Mouse (Mus musculus) CH12.LX (cell line): ENCODE measurements around the gene Gripap1. TPM values are rescaled to one million over a fixed set of nuclear protein-coding genes. Genes with fewer than 3 reads are reported as not detected.

Source experiments
- DNase-seq: peaks from one replicate; pipeline ENCODE4 v3.0.0-alpha.2; 2013; ENCODE audit errors: extremely low read depth
- H3K27ac ChIP-seq: 2 replicates; pipeline ENCODE4 v1.5.1; 2012; ENCODE audit warnings: low read depth, mild to moderate bottlenecking, control low read depth, moderate library complexity; ENCODE audit not compliant: insufficient read depth
- H3K27me3 ChIP-seq: replicated peaks from 2 replicates; pipeline ENCODE3; 2012; ENCODE audit warnings: inconsistent platforms
- H3K36me3 ChIP-seq, 2 experiments: replicated peaks in 1 of 2; 2 replicates each; pipeline versions ENCODE3 to v1.6.1; 2012; ENCODE audit warnings: inconsistent platforms in 1 of 2, low read length in 1 of 2, mild to moderate bottlenecking in 1 of 2, mixed read lengths in 1 of 2, moderate library complexity in 1 of 2; ENCODE audit not compliant: control insufficient read depth in 1 of 2, insufficient read depth in 1 of 2
- H3K4me1 ChIP-seq, 2 experiments: 2 replicates each; pipeline ENCODE4 v1.6.1; 2012; ENCODE audit warnings: inconsistent platforms in 1 of 2, moderate library complexity in 1 of 2; ENCODE audit not compliant: insufficient read depth in 2 of 2, control insufficient read depth in 1 of 2
- H3K4me2 ChIP-seq: 2 replicates; pipeline ENCODE4 v1.6.1; 2012; ENCODE audit warnings: low read depth, mild to moderate bottlenecking, control low read depth; ENCODE audit not compliant: poor library complexity, insufficient read depth, severe bottlenecking
- H3K4me3 ChIP-seq, 3 experiments: fragments of 150-350 bp in 1 of 3; sonication (generic) in 1 of 3; replicated peaks in 1 of 3; 2 replicates each; pipeline versions ENCODE3 to v1.5.1; 2011 to 2012; ENCODE audit warnings: low read depth in 2 of 3, low read length in 2 of 3, mild to moderate bottlenecking in 2 of 3, moderate library complexity in 2 of 3, control low read depth in 1 of 3, improper control_type of control experiment in 1 of 3, inconsistent platforms in 1 of 3, mixed read lengths in 1 of 3; ENCODE audit not compliant: poor library complexity in 1 of 3
- H3K79me2 ChIP-seq: replicated peaks from 2 replicates; pipeline ENCODE4 v1.6.1; 2012; ENCODE audit warnings: mild to moderate bottlenecking, moderate library complexity; ENCODE audit not compliant: control insufficient read depth, poor library complexity, insufficient read depth, severe bottlenecking; ENCODE audit errors: extremely low read depth
- H3K9ac ChIP-seq: 2 replicates; pipeline ENCODE4 v1.6.1; 2012; ENCODE audit warnings: low read depth, mild to moderate bottlenecking, control low read depth, moderate library complexity; ENCODE audit not compliant: insufficient read depth
- H3K9me3 ChIP-seq: replicated peaks from 2 replicates; pipeline ENCODE3; 2012; ENCODE audit warnings: low read length, inconsistent platforms, mixed read lengths
- BHLHE40 ChIP-seq: IDR thresholded peaks from 2 replicates; pipeline ENCODE4 v1.6.1; 2011; ENCODE audit warnings: mild to moderate bottlenecking, low read depth, low read length, improper control_type of control experiment
- NRF1 ChIP-seq: IDR thresholded peaks from 2 replicates; pipeline ENCODE4 v1.6.1; 2014; ENCODE audit warnings: low read depth, mild to moderate bottlenecking, inconsistent platforms, low read length, improper control_type of control experiment, moderate library complexity
- POLR2AphosphoS2 ChIP-seq: IDR thresholded peaks from 2 replicates; pipeline ENCODE4 v1.6.1; 2011; ENCODE audit warnings: low read depth, low read length, improper control_type of control experiment
- dilution Hi-C: fragments of 300-500 bp; cut with MboI; formaldehyde crosslinking; loops from 2 replicates; pipeline ENCODE4 v1.14.3; 2020; ENCODE audit warnings: low sequenced_read_pairs; ENCODE audit not compliant: extremely low pct_unique_long_range_greater_than_20kb, extremely low pct_ligation_motif_present
- in situ Hi-C: fragments of 300-500 bp; cut with MboI; formaldehyde crosslinking; loops from 3 replicates; pipeline ENCODE4 v1.14.3; 2019; ENCODE audit warnings: low sequenced_read_pairs, low pct_ligation_motif_present, low pct_unique_long_range_greater_than_20kb, mixed read lengths
- polyA plus RNA-seq: library from polyadenylated mRNA; unstranded; fragments of >175 nt; gene quantifications from 2 replicates; pipeline ENCODE4 v1.2.1, GENCODE M21; 2012; ENCODE audit warnings: low read depth; ENCODE audit not compliant: insufficient read length
- total RNA-seq, 2 experiments: library from RNA; depleted of rRNA; stranded (reverse); fragments of 300-350 nt in 1 of 2; fragments of >200 nt in 1 of 2; gene quantifications; 2 replicates each; pipeline ENCODE4 v1.2.3; 2012 to 2014

Gripap1 gene
- total and polyA plus RNA-seq, 3 experiments: 15.7 to 49.4 (median 25.5) TPM

- H3K4me1 ChIP-seq: peaks cover 4 to 42% of the 10 kb centered on the region in 2 experiments; a peak in 3 of 4 replicates
- TF ChIP-seq BHLHE40: 0 out of 2 replicates have a peak, but pooled peaks have one; percentile 17
- TF ChIP-seq POLR2AphosphoS2: no peak
- no peak for TF ChIP-seq NRF1
- no peaks in the 10 kb centered on the region for H3K9me3 ChIP-seq
- H3K9ac ChIP-seq: peak overlapping the region; percentile 48; the same call in 1 of the 2 replicates
- H3K4me2 ChIP-seq: peak overlapping the region; percentile 29
- DNase-seq: no peak
- in situ Hi-C loops: no loop called here
- H3K27me3 ChIP-seq: no peaks in the 10 kb centered on the region
- dilution Hi-C loops: no loop called here
- H3K4me3 ChIP-seq: peak overlapping the region in 1 of 3 experiments; percentile 43
- H3K36me3 ChIP-seq: peaks cover 36 to 47% of the 10 kb centered on the region in 2 experiments
- peak overlapping the region; percentile 73; the same call in 1 of the 2 replicates for H3K27ac ChIP-seq
- H3K79me2 ChIP-seq: peaks cover 10% of the 10 kb centered on the region
Observed at GRCm38 (mm10) chrX:7869826-7870225, 80.3 kb downstream of the Gripap1 start.

Other genes with a start within 250 kb of the Gripap1 start
Only the 20 nearest of the 27 such genes appear.
- 0.80 and 1.2 TPM in 2 replicates for gene Syp, start 151.3 kb upstream of the Gripap1 start, total RNA-seq (2012; rRNA removed)
- 0.27 TPM in 2 replicates for gene Syp, start 151.3 kb upstream of the Gripap1 start, total RNA-seq (2014; rRNA removed)
- 0.65 and 0.74 TPM in 2 replicates for gene Syp, start 151.3 kb upstream of the Gripap1 start, polyA plus RNA-seq
- gene Prickle3, start 132.5 kb upstream of the Gripap1 start, total RNA-seq (2012; rRNA removed): 3.9 and 4.5 TPM in 2 replicates
- 2.2 and 2.3 TPM in 2 replicates for gene Prickle3, start 132.5 kb upstream of the Gripap1 start, total RNA-seq (2014; rRNA removed)
- gene Prickle3, start 132.5 kb upstream of the Gripap1 start, polyA plus RNA-seq: 12.5 and 13.7 TPM in 2 replicates
- 163 and 183 TPM in 2 replicates for gene Plp2, start 118.4 kb upstream of the Gripap1 start, total RNA-seq (2012; rRNA removed)
- gene Plp2, start 118.4 kb upstream of the Gripap1 start, total RNA-seq (2014; rRNA removed): 144 and 173 TPM in 2 replicates
- gene Plp2, start 118.4 kb upstream of the Gripap1 start, polyA plus RNA-seq: 207 and 247 TPM in 2 replicates
- 0.13 TPM in 1 of 2 replicates, not detected in the other for gene Magix, start 108.5 kb upstream of the Gripap1 start, total RNA-seq (2012; rRNA removed)
- not detected in 2 replicates for gene Magix, start 108.5 kb upstream of the Gripap1 start, total RNA-seq (2014; rRNA removed)
- gene Magix, start 108.5 kb upstream of the Gripap1 start, polyA plus RNA-seq: not detected in 2 replicates
- gene Gpkow, start 92.6 kb upstream of the Gripap1 start, total RNA-seq (2012; rRNA removed): 14.6 and 16.8 TPM in 2 replicates
- gene Gpkow, start 92.6 kb upstream of the Gripap1 start, total RNA-seq (2014; rRNA removed): 6.6 and 9.3 TPM in 2 replicates
- 32.2 and 35.3 TPM in 2 replicates for gene Gpkow, start 92.6 kb upstream of the Gripap1 start, polyA plus RNA-seq
- gene Wdr45, start 75.4 kb upstream of the Gripap1 start, total RNA-seq (2012; rRNA removed): 13.9 and 21.4 TPM in 2 replicates
- 19.4 and 24.1 TPM in 2 replicates for gene Wdr45, start 75.4 kb upstream of the Gripap1 start, total RNA-seq (2014; rRNA removed)
- 18.0 and 21.7 TPM in 2 replicates for gene Wdr45, start 75.4 kb upstream of the Gripap1 start, polyA plus RNA-seq
- 0.47 TPM in 1 of 2 replicates, not detected in the other for gene Gm45208, start 67.5 kb upstream of the Gripap1 start, total RNA-seq (2012; rRNA removed)
- gene Gm45208, start 67.5 kb upstream of the Gripap1 start, total RNA-seq (2014; rRNA removed): not detected in 2 replicates
- gene Gm45208, start 67.5 kb upstream of the Gripap1 start, polyA plus RNA-seq: 13.0 and 13.1 TPM in 2 replicates
- 41.8 and 49.1 TPM in 2 replicates for gene Praf2, start 61.3 kb upstream of the Gripap1 start, total RNA-seq (2012; rRNA removed)
- 25.7 and 26.9 TPM in 2 replicates for gene Praf2, start 61.3 kb upstream of the Gripap1 start, total RNA-seq (2014; rRNA removed)
- 40.5 and 40.6 TPM in 2 replicates for gene Praf2, start 61.3 kb upstream of the Gripap1 start, polyA plus RNA-seq
- 3.6 and 6.9 TPM in 2 replicates for gene Ccdc120, start 38.9 kb upstream of the Gripap1 start, total RNA-seq (2012; rRNA removed)
- 3.5 and 4.4 TPM in 2 replicates for gene Ccdc120, start 38.9 kb upstream of the Gripap1 start, total RNA-seq (2014; rRNA removed)
- 6.9 and 9.0 TPM in 2 replicates for gene Ccdc120, start 38.9 kb upstream of the Gripap1 start, polyA plus RNA-seq
- 12.9 and 15.9 TPM in 2 replicates for gene Tfe3, start 27.2 kb upstream of the Gripap1 start, total RNA-seq (2012; rRNA removed)
- 6.7 and 8.3 TPM in 2 replicates for gene Tfe3, start 27.2 kb upstream of the Gripap1 start, total RNA-seq (2014; rRNA removed)
- gene Tfe3, start 27.2 kb upstream of the Gripap1 start, polyA plus RNA-seq: 26.0 TPM in 2 replicates
- gene Kcnd1, start 32.5 kb downstream of the Gripap1 start, total RNA-seq (2012; rRNA removed): 0.38 and 0.51 TPM in 2 replicates
- gene Kcnd1, start 32.5 kb downstream of the Gripap1 start, total RNA-seq (2014; rRNA removed): 0.57 and 0.63 TPM in 2 replicates
- gene Kcnd1, start 32.5 kb downstream of the Gripap1 start, polyA plus RNA-seq: 3.1 and 3.4 TPM in 2 replicates
- 46.6 and 67.8 TPM in 2 replicates for gene Otud5, start 51.6 kb downstream of the Gripap1 start, total RNA-seq (2012; rRNA removed)
- 58.0 and 61.5 TPM in 2 replicates for gene Otud5, start 51.6 kb downstream of the Gripap1 start, total RNA-seq (2014; rRNA removed)
- 92.7 and 101 TPM in 2 replicates for gene Otud5, start 51.6 kb downstream of the Gripap1 start, polyA plus RNA-seq
- 102 and 177 TPM in 2 replicates for gene Pim2, start 88.5 kb downstream of the Gripap1 start, total RNA-seq (2012; rRNA removed)
- gene Pim2, start 88.5 kb downstream of the Gripap1 start, total RNA-seq (2014; rRNA removed): 91.7 and 119 TPM in 2 replicates
- 146 and 171 TPM in 2 replicates for gene Pim2, start 88.5 kb downstream of the Gripap1 start, polyA plus RNA-seq
- gene Slc35a2, start 94.3 kb downstream of the Gripap1 start, total RNA-seq (2012; rRNA removed): 28.8 and 30.6 TPM in 2 replicates
- 15.2 and 21.2 TPM in 2 replicates for gene Slc35a2, start 94.3 kb downstream of the Gripap1 start, total RNA-seq (2014; rRNA removed)
- 25.5 and 26.4 TPM in 2 replicates for gene Slc35a2, start 94.3 kb downstream of the Gripap1 start, polyA plus RNA-seq
- gene Pqbp1, start 109.5 kb downstream of the Gripap1 start, total RNA-seq (2012; rRNA removed): 94.3 and 103 TPM in 2 replicates
- 96.6 and 101 TPM in 2 replicates for gene Pqbp1, start 109.5 kb downstream of the Gripap1 start, total RNA-seq (2014; rRNA removed)
- gene Pqbp1, start 109.5 kb downstream of the Gripap1 start, polyA plus RNA-seq: 119 and 130 TPM in 2 replicates
- 37.6 and 38.8 TPM in 2 replicates for gene Timm17b, start 109.6 kb downstream of the Gripap1 start, total RNA-seq (2012; rRNA removed)
- 25.8 and 33.1 TPM in 2 replicates for gene Timm17b, start 109.6 kb downstream of the Gripap1 start, total RNA-seq (2014; rRNA removed)
- gene Timm17b, start 109.6 kb downstream of the Gripap1 start, polyA plus RNA-seq: 75.9 and 76.7 TPM in 2 replicates
- gene Gm10491, start 118.1 kb downstream of the Gripap1 start, total RNA-seq (2012; rRNA removed): not detected in 2 replicates
- not detected in 2 replicates for gene Gm10491, start 118.1 kb downstream of the Gripap1 start, total RNA-seq (2014; rRNA removed)
- gene Gm10491, start 118.1 kb downstream of the Gripap1 start, polyA plus RNA-seq: not detected in 2 replicates
- gene Gm10490, start 119.8 kb downstream of the Gripap1 start, total RNA-seq (2012; rRNA removed): not detected in 2 replicates
- gene Gm10490, start 119.8 kb downstream of the Gripap1 start, total RNA-seq (2014; rRNA removed): not detected in 2 replicates
- not detected in 2 replicates for gene Gm10490, start 119.8 kb downstream of the Gripap1 start, polyA plus RNA-seq
- not detected in 2 replicates for gene Pcsk1n, start 130.1 kb downstream of the Gripap1 start, total RNA-seq (2012; rRNA removed)
- gene Pcsk1n, start 130.1 kb downstream of the Gripap1 start, total RNA-seq (2014; rRNA removed): not detected in 2 replicates
- not detected in 2 replicates for gene Pcsk1n, start 130.1 kb downstream of the Gripap1 start, polyA plus RNA-seq
- gene Eras, start 138.8 kb downstream of the Gripap1 start, total RNA-seq (2012; rRNA removed): not detected in 2 replicates
- gene Eras, start 138.8 kb downstream of the Gripap1 start, total RNA-seq (2014; rRNA removed): not detected in 2 replicates
- gene Eras, start 138.8 kb downstream of the Gripap1 start, polyA plus RNA-seq: not detected in 2 replicates